Mouse (Mus musculus): ENCODE results near the gene Hif3a. TPM values are rescaled to one million over a fixed set of nuclear protein-coding genes. Genes with fewer than 3 reads are reported as not detected.

Hif3a gene
- polyA plus RNA-seq, 1 experiment from 2014 or later, result 6.1 TPM

GRCm38 (mm10) chr7:16990006-16990744 is 72.1 kb downstream of the Hif3a start:
- DNase-seq (ENCODE audit: low spot score), result peak; percentile 66
- Histone ChIP-seq H3K4me2 (ENCODE audit: low read length) (no peak overlapping the region), H3K36me3 (ENCODE audit: insufficient read depth, low read length) (no peaks in the 10 kb centered on the region), H3K27me3 (ENCODE audit: insufficient read depth, low read length) (no peaks in the 10 kb centered on the region), H3K9me3 (replicated peaks; ENCODE audit: low read length) (no peaks in the 10 kb centered on the region), H3K27ac (peak overlapping the region; percentile 66), H3K4me3 (replicated peaks; ENCODE audit: low read depth, low read length) (no peak overlapping the region), H3K9ac (ENCODE audit: low read depth, low read length) (no peak overlapping the region), H3K4me1 (replicated peaks; ENCODE audit: insufficient read depth, low read length) (peaks cover 29% of the 10 kb centered on the region)
- TF ChIP-seq CTCF (IDR thresholded peaks at IDR 0.05; ENCODE audit: low read depth), result no peak
- 24% methylated on average over 15 of the region's 15 CpGs for WGBS
- ATAC-seq (replicated peaks; ENCODE audit: low FRiP score, low read depth), result no peak

DNA sequence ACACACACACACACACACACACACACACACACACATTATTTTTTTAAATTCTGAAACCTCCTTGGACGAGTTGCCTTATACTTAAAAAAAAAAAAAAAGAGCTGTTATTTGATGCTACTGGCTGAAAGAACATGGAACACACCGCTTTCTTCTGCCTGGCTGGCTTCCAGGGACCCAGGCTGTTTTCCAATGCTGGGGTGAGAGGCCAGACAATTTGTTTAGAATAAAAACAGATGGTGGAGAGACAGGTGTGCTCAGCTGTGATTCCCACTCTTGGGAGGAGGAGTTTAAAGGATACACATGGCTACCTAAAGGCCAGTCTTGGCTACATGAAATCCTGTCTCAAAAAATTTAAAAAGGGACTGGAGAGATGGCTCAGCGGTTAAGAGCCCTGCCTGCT is 73.8 kb downstream of the Hif3a start:
- DNase-seq (ENCODE audit: low spot score), result peak; percentile 61
- ATAC-seq (replicated peaks; ENCODE audit: low FRiP score, low read depth), result no peak
- TF ChIP-seq CTCF (IDR thresholded peaks at IDR 0.05; ENCODE audit: low read depth), result no peak
- Histone ChIP-seq H3K27me3 (ENCODE audit: insufficient read depth, low read length) (no peaks in the 10 kb centered on the region), H3K27ac (no peak overlapping the region), H3K4me2 (ENCODE audit: low read length) (no peak overlapping the region), H3K9ac (ENCODE audit: low read depth, low read length) (no peak overlapping the region), H3K9me3 (replicated peaks; ENCODE audit: low read length) (no peaks in the 10 kb centered on the region), H3K4me1 (replicated peaks; ENCODE audit: insufficient read depth, low read length) (peaks cover 20% of the 10 kb centered on the region), H3K4me3 (replicated peaks; ENCODE audit: low read depth, low read length) (no peak overlapping the region), H3K36me3 (ENCODE audit: insufficient read depth, low read length) (no peaks in the 10 kb centered on the region)
- WGBS, result 26% methylated on average over 3 of the region's 3 CpGs

DNA sequence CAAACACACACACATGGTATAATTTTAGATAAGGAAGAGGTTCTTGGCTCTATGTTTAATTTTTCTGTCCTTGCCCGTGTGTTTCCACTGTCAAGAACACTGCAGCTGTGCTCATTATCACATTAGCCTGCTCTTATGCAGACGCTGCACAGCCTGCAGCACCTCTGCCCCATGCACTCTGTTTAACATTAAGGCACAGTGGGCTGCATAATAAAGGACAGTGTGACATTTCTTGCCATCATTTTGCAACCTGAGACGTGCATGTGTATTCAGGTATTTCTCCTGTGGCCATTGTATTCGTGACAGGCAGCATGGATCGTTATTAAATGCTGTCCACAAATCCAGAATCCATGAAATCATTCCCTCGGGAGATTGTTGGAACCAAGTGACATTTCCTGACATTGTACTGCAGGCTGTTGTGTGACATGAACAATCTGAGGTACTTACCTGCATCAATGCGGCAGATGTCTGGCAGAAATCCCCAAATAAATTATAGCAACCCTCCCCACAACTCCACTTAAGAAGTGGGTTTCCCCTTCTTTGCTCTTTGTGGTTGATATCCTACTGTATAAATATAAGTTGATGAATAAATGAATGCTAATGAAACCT is 74.6 kb downstream of the Hif3a start:
- no peak for TF ChIP-seq CTCF (IDR thresholded peaks at IDR 0.05; ENCODE audit: low read depth)

DNA sequence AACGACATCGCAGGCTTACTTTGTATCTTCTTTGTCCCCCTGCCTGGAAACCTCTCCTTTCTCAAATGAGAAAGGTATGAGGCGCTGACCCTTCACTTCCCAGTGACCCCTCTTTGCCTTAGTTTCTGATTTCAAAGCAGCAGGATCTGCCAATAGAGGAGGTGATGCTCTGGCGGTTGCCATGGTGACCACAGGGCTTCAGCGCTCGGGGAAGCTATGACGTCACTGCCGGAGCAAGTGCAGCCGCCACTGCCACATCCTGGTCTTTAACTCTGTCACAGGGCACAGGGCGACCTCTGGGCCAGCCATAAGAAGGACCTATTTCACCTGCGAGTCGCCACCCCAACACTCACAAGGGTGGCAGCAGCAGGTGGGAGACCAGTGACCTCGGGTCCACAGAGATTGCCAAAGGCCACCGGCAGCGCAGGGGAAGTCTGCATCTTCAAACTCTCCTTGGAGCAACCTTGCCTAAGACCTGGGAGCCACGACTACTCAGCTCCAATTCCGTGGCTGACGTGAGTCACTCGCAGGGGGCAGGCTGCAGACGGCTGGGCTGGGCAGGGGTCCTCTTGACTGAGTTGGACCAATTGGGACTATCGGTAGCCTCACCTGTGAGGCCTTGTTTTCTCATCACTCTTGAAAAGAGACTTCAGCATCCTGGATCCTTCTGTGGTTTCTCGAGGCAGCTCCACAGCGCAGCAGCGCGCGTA is 79.2 kb downstream of the Hif3a start, which contains the start of gene Gm42372:
Gene Gm42372, plus strand, starts transcription at position 228 of the 710 bp plus-strand sequence.
- H3K27me3 ChIP-seq (ENCODE audit: insufficient read depth, low read length), result no peaks in the 10 kb centered on the region
- H3K4me1 ChIP-seq (replicated peaks; ENCODE audit: insufficient read depth, low read length), result peaks cover 6% of the 10 kb centered on the region; the same call in 1 of the 2 replicates
- DNase-seq (ENCODE audit: low spot score) (peak; percentile 48), ATAC-seq (replicated peaks; ENCODE audit: low FRiP score, low read depth) (no peak)
- no peak for TF ChIP-seq CTCF (IDR thresholded peaks at IDR 0.05; ENCODE audit: low read depth)
- H3K9ac ChIP-seq (ENCODE audit: low read depth, low read length), result no peak within 1 kb of the TSS
- peak within 1 kb of the TSS; percentile 10; the same call in 1 of the 2 replicates for H3K4me2 ChIP-seq (ENCODE audit: low read length)
- H3K4me3 ChIP-seq (replicated peaks; ENCODE audit: low read depth, low read length), result no peak within 1 kb of the TSS
- H3K27ac ChIP-seq, result no peak within 1 kb of the TSS
- no peaks in the 10 kb centered on the region for H3K9me3 ChIP-seq (replicated peaks; ENCODE audit: low read length)
- 26% methylated on average over 26 of the region's 26 CpGs for WGBS
- H3K36me3 ChIP-seq (ENCODE audit: insufficient read depth, low read length), result no peaks in the 10 kb centered on the region

More for the DNA sequence above, 74.6 kb downstream of the Hif3a start:
- DNase-seq (ENCODE audit: low spot score), result no peak
- ATAC-seq (replicated peaks; ENCODE audit: low FRiP score, low read depth), result no peak
- peaks cover 18% of the 10 kb centered on the region for H3K4me1 ChIP-seq (replicated peaks; ENCODE audit: insufficient read depth, low read length)
- no peaks in the 10 kb centered on the region for H3K9me3 ChIP-seq (replicated peaks; ENCODE audit: low read length)
- H3K27ac ChIP-seq, result no peak overlapping the region; the same call in 1 of the 2 replicates
- no peak overlapping the region for H3K9ac ChIP-seq (ENCODE audit: low read depth, low read length)
- H3K27me3 ChIP-seq (ENCODE audit: insufficient read depth, low read length), result no peaks in the 10 kb centered on the region
- H3K4me2 ChIP-seq (ENCODE audit: low read length), result no peak overlapping the region
- H3K4me3 ChIP-seq (replicated peaks; ENCODE audit: low read depth, low read length), result no peak overlapping the region
- 29% methylated on average over 7 of the region's 7 CpGs for WGBS
- H3K36me3 ChIP-seq (ENCODE audit: insufficient read depth, low read length), result no peaks in the 10 kb centered on the region

Other genes with a start within 250 kb of the Hif3a start
- 65.4 and 71.2 TPM in 2 replicates for gene Strn4, start 246.5 kb downstream of the Hif3a start, polyA plus RNA-seq (2015; fragmentation: Nextera tagmentation; extraction: Ambion mirVana)
- 31.0 and 32.0 TPM in 2 replicates for gene Fkrp, start 245.7 kb downstream of the Hif3a start, polyA plus RNA-seq (2015; fragmentation: Nextera tagmentation; extraction: Ambion mirVana)
- gene Prkd2, start 219.5 kb downstream of the Hif3a start, polyA plus RNA-seq (2015; fragmentation: Nextera tagmentation; extraction: Ambion mirVana), result 12.8 and 15.1 TPM in 2 replicates
- gene Dact3, start 187.1 kb downstream of the Hif3a start, polyA plus RNA-seq (2015; fragmentation: Nextera tagmentation; extraction: Ambion mirVana), result 3.7 and 4.3 TPM in 2 replicates
- 7.3 and 8.9 TPM in 2 replicates for gene Gng8, start 170.6 kb downstream of the Hif3a start, polyA plus RNA-seq (2015; fragmentation: Nextera tagmentation; extraction: Ambion mirVana)
- gene Ptgir, start 155.9 kb downstream of the Hif3a start, polyA plus RNA-seq (2015; fragmentation: Nextera tagmentation; extraction: Ambion mirVana), result 2.2 and 2.3 TPM in 2 replicates
- 134 and 136 TPM in 2 replicates for gene Calm3, start 138.3 kb downstream of the Hif3a start, polyA plus RNA-seq (2015; fragmentation: Nextera tagmentation; extraction: Ambion mirVana)
- 7.0 and 8.1 TPM in 2 replicates for gene Pnmal2, start 117.7 kb downstream of the Hif3a start, polyA plus RNA-seq (2015; fragmentation: Nextera tagmentation; extraction: Ambion mirVana)
- gene Pnmal1, start 102.7 kb downstream of the Hif3a start, polyA plus RNA-seq (2015; fragmentation: Nextera tagmentation; extraction: Ambion mirVana), result 0.28 and 0.33 TPM in 2 replicates
- 0.09 and 0.13 TPM in 2 replicates for gene Gm42372, start 79.3 kb downstream of the Hif3a start, polyA plus RNA-seq (2015; fragmentation: Nextera tagmentation; extraction: Ambion mirVana)
- gene Ccdc8, start 69.7 kb downstream of the Hif3a start, polyA plus RNA-seq (2015; fragmentation: Nextera tagmentation; extraction: Ambion mirVana), result 15.7 and 16.9 TPM in 2 replicates
- 82.0 and 95.4 TPM in 2 replicates for gene Ppp5c, start 34.5 kb downstream of the Hif3a start, polyA plus RNA-seq (2015; fragmentation: Nextera tagmentation; extraction: Ambion mirVana)
- gene Psg16, start 11.6 kb upstream of the Hif3a start, polyA plus RNA-seq (2015; fragmentation: Nextera tagmentation; extraction: Ambion mirVana), result 0.07 TPM in 1 of 2 replicates, not detected in the other
- not detected in 2 replicates for gene Ceacam3, start 87.9 kb upstream of the Hif3a start, polyA plus RNA-seq (2015; fragmentation: Nextera tagmentation; extraction: Ambion mirVana)
- gene Psg29, start 141.1 kb upstream of the Hif3a start, polyA plus RNA-seq (2015; fragmentation: Nextera tagmentation; extraction: Ambion mirVana), result not detected in 2 replicates

Measured in kidney, postnatal 0 days (tissue).